Comparison of ENCODE assay signal across 46 mouse cellular contexts in the genomic region with DNA sequence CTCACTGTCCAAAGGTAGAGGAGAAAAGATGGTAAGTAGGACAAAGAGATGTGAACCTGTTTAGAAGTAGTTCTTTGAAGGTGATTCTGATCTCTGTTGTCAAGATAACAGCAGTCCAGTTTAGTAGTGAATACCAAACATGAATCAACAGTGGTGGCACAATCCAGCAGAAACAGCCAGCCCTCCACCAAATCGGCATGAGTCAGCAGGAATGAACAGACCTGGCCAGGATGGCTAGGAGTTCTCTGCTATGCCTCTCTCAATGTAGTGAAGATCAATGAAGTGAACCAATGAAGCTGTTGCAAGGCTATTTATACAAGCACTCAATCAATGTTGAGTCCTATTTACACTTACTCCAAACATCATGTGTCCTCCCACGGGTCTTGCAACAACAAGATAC. TPM values are rescaled to one million over a fixed set of nuclear protein-coding genes. Genes with fewer than 3 reads are reported as not detected.
"Had no signal": no experiment of that assay in that cellular context is flagged by ENCODE, and none has a peak within 500 bp of the region (broad histone marks: within the 10 kb centered on the region; RNA-seq: fewer than 3 reads in every experiment).

No protein-coding gene starts in this region.

- H3K27ac ChIP-seq: left cerebral cortex, adult 2 months; limb, embryonic 10.5 days; limb, embryonic 12.5 days; limb, embryonic 13.5 days; limb, embryonic 15.5 days; liver, embryonic 13.5 days; liver, embryonic 14.5 days; liver, embryonic 15.5 days; lung, embryonic 15.5 days; macrophage; midbrain, embryonic 10.5 days; midbrain, embryonic 12.5 days; midbrain, embryonic 13.5 days; midbrain, embryonic 15.5 days had no signal

- H3K4me1 ChIP-seq: limb, embryonic 10.5 days; limb, embryonic 12.5 days; limb, embryonic 13.5 days; limb, embryonic 15.5 days; liver, embryonic 13.5 days; liver, embryonic 15.5 days; lung, embryonic 15.5 days; megakaryocyte, embryonic 14.5 days; midbrain, embryonic 10.5 days; midbrain, embryonic 12.5 days; midbrain, embryonic 13.5 days; midbrain, embryonic 15.5 days had no signal

- H3K4me3 ChIP-seq: left cerebral cortex, adult 2 months; limb, embryonic 10.5 days; limb, embryonic 12.5 days; limb, embryonic 13.5 days; limb, embryonic 15.5 days; liver, embryonic 13.5 days; liver, embryonic 15.5 days; lung, embryonic 15.5 days; megakaryocyte, embryonic 14.5 days; midbrain, embryonic 10.5 days; midbrain, embryonic 12.5 days; midbrain, embryonic 13.5 days; midbrain, embryonic 15.5 days; myocyte had no signal

- H3K9me3 ChIP-seq: limb, embryonic 10.5 days; limb, embryonic 15.5 days; liver, embryonic 13.5 days; liver, embryonic 15.5 days; lung, embryonic 15.5 days; midbrain, embryonic 10.5 days; midbrain, embryonic 12.5 days; midbrain, embryonic 13.5 days; midbrain, embryonic 15.5 days had no signal

- H3K9ac ChIP-seq: limb, embryonic 12.5 days; limb, embryonic 13.5 days; limb, embryonic 15.5 days; liver, embryonic 13.5 days; liver, embryonic 14.5 days; liver, embryonic 15.5 days; liver, postnatal 0 days; lung, embryonic 14.5 days; lung, embryonic 15.5 days; midbrain, embryonic 12.5 days; midbrain, embryonic 13.5 days; midbrain, embryonic 15.5 days had no signal

- ATAC-seq: liver, postnatal 0 days; lung, postnatal 0 days; midbrain, embryonic 13.5 days; midbrain, embryonic 15.5 days; midbrain, embryonic 16.5 days had no signal

- H3K27me3 ChIP-seq: limb, embryonic 12.5 days; limb, embryonic 13.5 days; limb, embryonic 15.5 days; liver, embryonic 13.5 days; liver, embryonic 15.5 days; lung, embryonic 15.5 days; midbrain, embryonic 12.5 days; midbrain, embryonic 13.5 days; midbrain, embryonic 15.5 days had no signal

- DNase-seq: left cerebral cortex, postnatal 4 days; liver; liver, embryonic 13.5 days; liver, postnatal 0 days; lung, adult 18-20 months; lung, adult 2 months; lung, embryonic 14.5 days; lung, postnatal 10 days; lung, postnatal 14 days; lung, postnatal 36 days; lung, postnatal 4 days; midbrain, embryonic 14.5 days had no signal

- H3K36me3 ChIP-seq: limb, embryonic 10.5 days; limb, embryonic 12.5 days; limb, embryonic 13.5 days; limb, embryonic 15.5 days; liver, embryonic 13.5 days; liver, embryonic 15.5 days; lung, embryonic 15.5 days; midbrain, embryonic 10.5 days; midbrain, embryonic 12.5 days; midbrain, embryonic 13.5 days; midbrain, embryonic 15.5 days had no signal

- H3K4me2 ChIP-seq: limb, embryonic 12.5 days; limb, embryonic 13.5 days; limb, embryonic 15.5 days; liver, embryonic 11.5 days; liver, embryonic 13.5 days; liver, embryonic 15.5 days; lung, embryonic 14.5 days; lung, embryonic 15.5 days; midbrain, embryonic 11.5 days; midbrain, embryonic 12.5 days; midbrain, embryonic 13.5 days; midbrain, embryonic 15.5 days had no signal

RNA-seq across cellular contexts. Expression of gene Olfr464, which starts 9.6 kb away (rescaled TPM):
- total RNA-seq: left cerebral cortex, postnatal 4 days; megakaryocyte progenitor cell, adult 5-6 weeks; megakaryocyte, adult 5-6 weeks; megakaryocyte-erythroid progenitor cell, adult 5-6 weeks; monocyte, adult 5-6 weeks had no signal
- polyA plus RNA-seq: limb, embryonic 10.5 days; limb, embryonic 11.5 days; limb, embryonic 12.5 days; limb, embryonic 13.5 days; limb, embryonic 14.5 days; limb, embryonic 15.5 days; liver, embryonic 11.5 days; liver, embryonic 13.5 days; liver, embryonic 14.5 days; liver, embryonic 15.5 days; liver, embryonic 16.5 days; liver, postnatal 0 days; lung, embryonic 14.5 days; lung, embryonic 15.5 days; lung, embryonic 16.5 days; lung, postnatal 0 days; macrophage; midbrain, embryonic 10.5 days; midbrain, embryonic 11.5 days; midbrain, embryonic 12.5 days; midbrain, embryonic 13.5 days; midbrain, postnatal 0 days; myocyte; neural tube, embryonic 11.5 days had no signal

RNA-seq across cellular contexts. Expression of gene Olfr463, which starts 33.2 kb away (rescaled TPM):
- total RNA-seq: left cerebral cortex, adult 2 months; left cerebral cortex, adult 8-10 months; left cerebral cortex, postnatal 10 days; left cerebral cortex, postnatal 14 days; left cerebral cortex, postnatal 25 days; left cerebral cortex, postnatal 36 days; left cerebral cortex, postnatal 4 days; megakaryocyte progenitor cell, adult 5-6 weeks; megakaryocyte, adult 5-6 weeks; megakaryocyte-erythroid progenitor cell, adult 5-6 weeks; midbrain, postnatal 0 days; monocyte, adult 5-6 weeks had no signal
- polyA plus RNA-seq: limb, embryonic 10.5 days; limb, embryonic 11.5 days; limb, embryonic 12.5 days; limb, embryonic 13.5 days; limb, embryonic 14.5 days; limb, embryonic 15.5 days; liver, embryonic 11.5 days; liver, embryonic 13.5 days; liver, embryonic 14.5 days; liver, embryonic 15.5 days; liver, embryonic 16.5 days; liver, postnatal 0 days; lung, adult 2 months; lung, embryonic 14.5 days; lung, embryonic 15.5 days; lung, embryonic 16.5 days; lung, postnatal 0 days; macrophage; midbrain, embryonic 10.5 days; midbrain, embryonic 11.5 days; midbrain, embryonic 12.5 days; midbrain, embryonic 13.5 days; midbrain, embryonic 14.5 days; midbrain, embryonic 15.5 days; midbrain, embryonic 16.5 days; midbrain, postnatal 0 days; myocyte; neural tube, embryonic 11.5 days had no signal

RNA-seq across cellular contexts. Expression of gene Olfr462, which starts 38.3 kb away (rescaled TPM):
- total RNA-seq: left cerebral cortex, adult 2 months; left cerebral cortex, adult 8-10 months; left cerebral cortex, postnatal 10 days; left cerebral cortex, postnatal 14 days; left cerebral cortex, postnatal 25 days; left cerebral cortex, postnatal 36 days; left cerebral cortex, postnatal 4 days; megakaryocyte progenitor cell, adult 5-6 weeks; megakaryocyte, adult 5-6 weeks; megakaryocyte-erythroid progenitor cell, adult 5-6 weeks; midbrain, postnatal 0 days; monocyte, adult 5-6 weeks had no signal
- polyA plus RNA-seq: limb, embryonic 10.5 days; limb, embryonic 11.5 days; limb, embryonic 12.5 days; limb, embryonic 13.5 days; limb, embryonic 14.5 days; limb, embryonic 15.5 days; liver, embryonic 11.5 days; liver, embryonic 13.5 days; liver, embryonic 14.5 days; liver, embryonic 15.5 days; liver, embryonic 16.5 days; liver, postnatal 0 days; lung, adult 2 months; lung, embryonic 14.5 days; lung, embryonic 15.5 days; lung, embryonic 16.5 days; lung, postnatal 0 days; macrophage; midbrain, embryonic 10.5 days; midbrain, embryonic 11.5 days; midbrain, embryonic 12.5 days; midbrain, embryonic 13.5 days; midbrain, embryonic 14.5 days; midbrain, embryonic 15.5 days; midbrain, embryonic 16.5 days; midbrain, postnatal 0 days; myocyte; neural tube, embryonic 11.5 days had no signal

RNA-seq across cellular contexts. Expression of gene Epx, which starts 55.0 kb away (rescaled TPM):
- total RNA-seq: monocyte, adult 5-6 weeks had no signal
- polyA plus RNA-seq: limb, embryonic 10.5 days; lung, embryonic 14.5 days; lung, embryonic 15.5 days; lung, embryonic 16.5 days; lung, postnatal 0 days; macrophage; midbrain, embryonic 10.5 days; midbrain, embryonic 11.5 days; midbrain, embryonic 12.5 days; midbrain, embryonic 14.5 days; myocyte had no signal
